Mouse (Mus musculus): ENCODE data around the gene Ina.
"Not testable (repeated sequence)": the region's sequence is repeated elsewhere in the genome, so short reads cannot be mapped to it uniquely, and the experiment has no call there.

The Ina gene

DNA sequence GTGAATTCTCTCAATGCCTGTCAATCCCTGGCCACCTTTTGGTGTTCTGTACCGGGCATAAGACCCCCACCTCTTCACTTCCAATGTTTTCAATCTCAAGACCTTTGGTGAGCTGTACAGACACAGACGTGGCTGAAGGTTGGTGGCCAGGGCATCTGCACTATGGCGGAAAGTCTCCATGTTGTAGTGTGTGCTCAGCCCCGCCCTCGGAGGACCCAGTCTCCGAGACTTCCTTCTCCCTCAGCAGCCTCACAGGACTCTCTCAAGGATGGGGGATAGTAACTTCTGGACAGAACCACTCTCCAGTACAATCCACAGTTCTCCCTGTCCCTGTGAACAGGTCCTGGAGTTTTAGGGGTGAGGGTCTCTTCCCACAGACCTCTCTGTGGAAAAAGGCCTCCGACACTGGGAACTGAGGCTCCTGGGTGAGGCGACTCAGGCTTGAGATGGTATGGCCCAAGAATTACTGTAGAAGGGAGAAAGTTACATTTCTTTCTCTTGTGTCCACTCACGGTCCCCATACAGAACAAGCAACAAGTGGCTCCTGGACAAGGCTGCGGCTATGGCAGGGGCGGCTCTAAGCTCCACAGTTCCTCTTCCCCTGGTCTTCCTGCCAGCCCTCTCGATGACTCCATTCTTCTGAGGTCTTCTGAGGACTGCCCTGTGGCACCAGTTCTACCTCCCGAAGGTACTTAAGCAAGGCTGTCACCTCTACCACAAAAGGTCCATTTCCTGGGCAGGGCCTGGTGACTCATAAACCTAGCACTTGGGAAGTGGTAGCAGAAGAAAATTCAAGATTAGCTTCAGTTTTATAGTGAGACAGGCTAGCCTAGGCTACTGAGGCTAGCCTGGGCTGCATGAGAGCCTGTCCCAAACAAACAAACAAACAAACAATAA is 29.5 kb upstream of the Ina start:
- no peak for DNase-seq (ENCODE audit: low spot score in 2 of 2)

DNA sequence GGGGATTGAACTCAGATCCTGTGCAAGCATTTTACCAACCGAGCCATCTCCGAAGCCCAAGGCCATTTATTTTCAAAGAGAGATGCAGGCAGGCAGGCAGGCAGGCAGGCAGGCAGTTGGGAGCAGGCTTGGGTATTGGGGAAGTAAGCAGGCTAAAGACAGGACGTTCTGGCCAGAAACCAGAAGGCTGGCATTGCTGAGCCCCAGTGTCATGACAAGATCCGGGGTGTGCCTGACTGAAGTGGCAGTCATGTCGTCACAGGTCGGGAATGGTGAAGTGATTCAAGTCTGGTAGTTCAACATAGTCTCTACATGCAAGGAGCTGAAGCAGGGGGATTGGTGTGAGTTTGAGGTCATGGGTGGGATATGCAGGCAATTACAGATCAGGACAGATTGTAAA is 26.9 kb upstream of the Ina start:
- peak; percentile 43 to 71 for DNase-seq (ENCODE audit: low spot score in 2 of 2)

DNA sequence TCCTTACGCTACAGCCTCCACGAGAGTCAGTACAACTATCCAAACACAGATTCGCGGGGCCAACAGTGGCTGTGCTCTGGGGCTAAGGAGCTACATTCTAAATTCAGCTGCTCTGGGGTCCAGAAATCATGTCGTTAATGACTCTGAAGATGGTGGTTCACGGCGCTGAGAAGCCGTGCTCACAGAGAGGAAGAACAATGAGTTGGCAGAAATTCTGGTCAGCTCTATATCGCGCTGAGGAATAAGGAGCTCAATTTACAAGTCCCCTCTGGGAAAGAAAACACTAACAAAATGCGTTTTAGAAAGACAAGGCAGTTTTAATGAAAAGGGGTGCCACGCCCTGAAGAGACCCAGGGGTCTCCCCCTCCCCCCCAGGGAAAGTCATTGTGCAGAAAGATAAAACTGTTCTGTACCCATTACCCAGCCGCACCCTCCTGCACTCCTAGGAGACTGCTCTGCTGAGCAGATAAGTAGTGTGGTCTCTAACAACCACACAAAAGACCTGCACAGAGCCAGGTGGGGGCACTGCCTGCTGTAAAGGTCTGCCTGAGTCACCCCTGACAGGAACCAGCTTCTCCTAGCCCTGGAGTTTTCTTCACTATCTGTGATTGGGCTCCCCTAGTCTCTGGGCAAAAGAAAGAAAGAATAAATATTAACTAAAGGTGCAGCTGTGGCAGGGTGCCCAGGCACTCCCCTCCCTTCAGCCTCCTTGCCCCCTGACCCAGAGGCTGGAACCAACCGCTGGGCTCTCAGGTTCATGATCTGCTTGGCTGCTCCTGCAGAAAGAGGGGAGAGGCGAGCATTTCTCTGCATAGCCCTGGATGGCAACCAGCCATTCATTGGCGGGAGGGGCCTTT is 26.0 kb upstream of the Ina start:
- peak; percentile 66 to 78 for DNase-seq (ENCODE audit: low spot score in 2 of 2)

GRCm38 (mm10) chr19:46989479-46990152 is 24.9 kb upstream of the Ina start:
- DNase-seq (ENCODE audit: low spot score in 2 of 2) = no peak

- DNase-seq (ENCODE audit: low spot score in 2 of 2) = no peak
Measured at GRCm38 (mm10) chr19:46990153-46990518, 24.4 kb upstream of the Ina start.

DNA sequence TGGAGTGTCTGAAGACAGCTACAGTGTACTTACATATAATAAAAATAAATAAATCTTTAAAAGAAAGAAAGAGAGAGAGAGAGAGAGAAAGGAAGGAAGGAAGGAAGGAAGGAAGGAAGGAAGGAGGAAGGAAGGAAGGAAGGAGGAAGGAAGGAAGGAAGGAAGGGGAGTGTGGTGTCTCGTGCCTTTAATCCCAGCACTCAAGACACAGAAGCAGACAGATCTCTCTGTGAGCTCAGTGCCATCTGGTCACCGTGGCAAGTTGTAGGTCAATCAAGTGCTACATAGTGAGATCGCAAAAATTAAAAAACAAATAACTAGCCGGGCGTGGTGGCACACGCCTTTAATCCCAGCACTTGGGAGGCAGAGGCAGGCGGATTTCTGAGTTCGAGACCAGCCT is 23.9 kb upstream of the Ina start:
- not testable (repeated sequence) for DNase-seq (ENCODE audit: low spot score in 2 of 2)

GRCm38 (mm10) chr19:46991145-46991544 is 23.4 kb upstream of the Ina start:
- DNase-seq (ENCODE audit: low spot score in 2 of 2) = peak; percentile 88 to 97

GRCm38 (mm10) chr19:46992329-46992728 is 22.2 kb upstream of the Ina start:
- not testable (repeated sequence) for DNase-seq (ENCODE audit: low spot score in 2 of 2)

GRCm38 (mm10) chr19:46996095-46996494 is 18.4 kb upstream of the Ina start:
- DNase-seq (ENCODE audit: low spot score in 2 of 2) = no peak

- DNase-seq (ENCODE audit: low spot score in 2 of 2) = no peak
Measured at GRCm38 (mm10) chr19:46998168-46998870, 16.2 kb upstream of the Ina start.

DNA sequence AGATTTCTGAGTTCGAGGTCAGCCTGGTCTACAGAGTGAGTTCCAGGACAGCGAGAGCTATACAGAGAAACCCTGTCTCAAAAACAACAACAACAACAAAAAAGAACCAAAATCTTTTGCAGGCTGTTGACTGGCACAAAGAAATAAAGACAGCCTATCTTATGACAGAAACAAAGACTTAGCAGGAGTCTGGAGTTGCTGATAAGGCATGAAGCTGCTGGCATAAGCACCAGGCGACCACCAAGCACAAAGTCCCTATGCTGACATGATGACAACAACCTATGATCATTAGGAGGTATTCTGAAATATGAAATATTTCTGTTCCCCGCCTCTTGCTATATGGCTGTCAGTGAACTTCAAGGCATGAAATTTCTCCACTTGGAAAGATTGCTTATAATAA is 15.5 kb upstream of the Ina start:
- no peak for DNase-seq (ENCODE audit: low spot score in 2 of 2)

DNA sequence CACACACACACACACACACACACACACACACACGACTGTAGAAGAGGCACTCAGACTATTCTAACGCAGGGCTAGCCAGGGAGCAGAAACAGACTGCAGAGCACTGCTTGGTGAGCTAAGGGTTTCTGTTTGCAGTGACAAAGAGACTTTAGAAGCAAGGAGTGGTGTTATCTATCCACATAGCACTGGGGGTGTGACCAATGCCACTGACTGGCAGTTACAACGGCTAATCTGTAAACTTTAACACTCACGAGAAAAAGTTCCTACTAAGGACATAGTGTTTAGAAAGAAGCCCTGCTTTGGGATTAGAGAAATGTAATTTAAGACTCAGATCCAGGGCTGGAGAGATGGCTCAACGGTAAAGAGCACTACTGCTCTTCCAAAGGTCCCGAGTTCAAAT is 14.7 kb upstream of the Ina start:
- DNase-seq (ENCODE audit: low spot score in 2 of 2) = no peak

- not testable (repeated sequence) for DNase-seq (ENCODE audit: low spot score in 2 of 2)
Measured at GRCm38 (mm10) chr19:47000357-47000756, 14.1 kb upstream of the Ina start.

DNA sequence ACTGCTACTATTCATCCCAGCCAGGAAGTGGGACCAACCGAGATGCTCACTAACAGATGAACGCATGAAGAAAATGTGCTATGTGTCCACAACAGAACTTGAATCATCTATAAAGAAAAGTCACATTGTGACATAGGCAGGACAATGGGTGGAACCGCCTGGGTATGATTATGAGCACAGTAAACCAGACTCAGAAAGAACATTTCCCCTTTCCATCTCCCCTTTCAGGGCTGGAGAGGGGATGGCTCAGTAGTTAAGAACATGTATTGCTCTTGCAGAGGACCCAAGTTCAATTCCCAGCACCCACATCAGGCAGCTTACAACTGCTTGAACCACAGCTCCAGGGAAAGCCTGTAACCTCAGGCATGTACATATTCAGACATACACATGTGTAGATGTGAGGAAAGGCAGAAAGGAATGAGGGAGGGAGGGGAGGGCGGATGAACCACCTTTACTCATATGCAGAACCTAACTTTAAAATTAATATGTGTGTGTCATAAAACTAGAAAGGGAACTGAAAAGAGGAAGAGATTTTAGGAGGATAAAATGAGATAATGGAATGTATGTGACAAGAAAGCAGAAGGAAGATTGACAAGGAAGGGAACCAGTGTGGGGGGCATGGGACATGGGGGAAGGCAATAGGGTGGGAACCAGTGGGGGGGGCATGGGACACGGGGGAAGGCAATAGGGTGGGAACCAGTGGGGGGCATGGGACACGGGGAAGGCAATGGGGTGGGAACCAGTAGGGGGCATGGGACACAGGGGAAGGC is 10.6 kb upstream of the Ina start:
- no peak for DNase-seq (ENCODE audit: low spot score in 2 of 2)

- DNase-seq (ENCODE audit: low spot score in 2 of 2) = no peak
Measured at GRCm38 (mm10) chr19:47005873-47006272, 8.6 kb upstream of the Ina start.

DNA sequence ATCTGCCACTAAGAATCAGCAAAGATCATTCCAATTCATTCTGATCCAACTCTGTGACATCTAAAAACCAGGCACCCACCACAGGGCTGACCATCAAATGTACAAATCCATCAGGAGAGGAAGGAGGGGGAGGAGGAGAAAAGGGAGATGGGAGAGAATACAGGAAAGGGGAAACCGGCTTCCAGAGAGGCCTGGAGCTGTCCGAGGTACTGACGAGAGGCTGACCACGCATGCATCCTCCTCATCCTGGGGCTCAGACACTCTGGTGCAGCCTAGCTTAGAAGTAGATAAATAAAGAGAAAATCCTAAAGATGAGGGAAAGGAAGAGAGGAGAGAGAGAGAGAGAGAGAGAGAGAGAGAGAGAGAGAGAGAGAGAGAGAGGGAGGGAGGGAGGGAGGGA is 8.2 kb upstream of the Ina start:
- DNase-seq (ENCODE audit: low spot score in 2 of 2) = peak in 1 of 2 experiments; percentile 77

GRCm38 (mm10) chr19:47009420-47009819 is 5.1 kb upstream of the Ina start:
- DNase-seq (ENCODE audit: low spot score in 2 of 2) = no peak

DNA sequence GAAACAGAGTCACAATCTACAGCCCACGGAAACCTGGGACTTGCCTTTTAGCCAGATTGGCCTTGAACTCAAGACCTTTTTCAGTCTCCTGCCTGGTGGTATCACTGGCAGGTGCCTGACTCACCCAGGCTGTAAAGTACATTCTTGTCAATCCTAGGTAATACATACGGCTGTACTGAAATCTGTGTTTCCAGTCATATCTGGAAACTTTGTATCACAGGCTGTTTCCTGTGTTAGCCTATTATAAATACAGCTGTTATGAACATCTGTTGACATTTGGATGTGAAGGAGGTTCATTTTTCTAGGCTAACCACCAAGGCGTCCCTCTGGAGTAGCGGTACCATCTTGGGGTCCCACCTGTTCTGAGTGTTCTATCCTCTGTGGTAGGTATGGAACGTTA is 4.6 kb upstream of the Ina start:
- no peak for DNase-seq (ENCODE audit: low spot score in 2 of 2)

GRCm38 (mm10) chr19:47012521-47013130 is 1.9 kb upstream of the Ina start:
- DNase-seq (ENCODE audit: low spot score in 2 of 2) = no peak

Measured in spleen, postnatal 4 days (tissue).